Mouse (Mus musculus) monocyte, adult 2 months (primary cell): ENCODE data around the gene Fpr2.
"Not testable (repeated sequence)": the region's sequence is repeated elsewhere in the genome, so short reads cannot be mapped to it uniquely, and the experiment has no call there.

Experiments
- DNase-seq, 2 experiments: peaks; one replicate each; pipeline ENCODE4 v3.0.0; 2022; ENCODE audit warnings: low spot score in 2 of 2, low read depth in 1 of 2

Fpr2 gene

GRCm38 (mm10) chr17:17887774-17888248, at the start of gene Fpr2, which contains the start of gene Fpr3:
Gene Fpr2 (plus strand): TSS chr17:17887824.
Gene Fpr3 (plus strand): TSS chr17:17887852.
- DNase-seq: no peak

- peak; percentile 83 to 84 for DNase-seq
These were observed 49.5 kb upstream of the Fpr2 start for GRCm38 (mm10) chr17:17837919-17838701.

DNA sequence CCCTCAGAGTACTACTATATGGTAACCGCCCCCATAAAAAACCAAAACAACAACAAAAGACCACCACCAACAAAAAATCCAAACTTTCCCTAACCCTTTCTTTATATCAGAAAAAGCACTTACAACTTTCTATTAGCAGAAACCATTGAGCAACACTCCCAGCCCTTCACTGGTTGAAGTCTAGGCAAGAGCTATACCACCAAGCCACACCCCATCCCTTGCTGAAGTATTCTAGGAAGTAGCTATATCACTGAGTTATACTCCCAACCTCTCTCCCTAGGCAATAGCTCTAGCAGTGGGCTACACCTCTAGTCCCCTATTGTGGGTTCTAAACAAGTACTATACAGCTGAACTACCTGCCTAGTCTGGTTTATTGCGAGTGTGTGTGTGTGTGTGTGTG, 48.3 kb upstream of the Fpr2 start:
- no peak for DNase-seq

DNA sequence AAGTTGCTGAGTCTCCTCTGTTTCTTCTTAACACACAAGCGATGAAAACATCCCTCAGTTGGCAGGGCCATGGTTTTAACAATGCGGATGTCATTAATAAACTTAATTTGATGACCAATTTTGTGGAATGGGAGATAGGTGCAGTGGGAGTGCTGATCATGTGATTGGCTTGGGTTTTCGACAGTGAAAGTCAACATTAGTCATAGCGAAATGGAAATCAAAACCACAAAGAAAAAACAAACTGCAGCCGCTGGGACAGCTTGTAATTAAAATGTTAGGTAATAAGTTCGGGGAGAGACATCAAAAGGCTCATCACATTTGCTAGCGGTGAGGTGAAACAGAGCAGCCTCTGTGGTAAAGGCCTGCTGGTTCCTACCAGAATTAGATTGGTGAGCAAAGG, 46.8 kb upstream of the Fpr2 start:
- DNase-seq: no peak

GRCm38 (mm10) chr17:17843534-17844261, 43.9 kb upstream of the Fpr2 start:
- no peak for DNase-seq

GRCm38 (mm10) chr17:17844606-17845005, 43.0 kb upstream of the Fpr2 start:
- DNase-seq: not testable (repeated sequence)

DNA sequence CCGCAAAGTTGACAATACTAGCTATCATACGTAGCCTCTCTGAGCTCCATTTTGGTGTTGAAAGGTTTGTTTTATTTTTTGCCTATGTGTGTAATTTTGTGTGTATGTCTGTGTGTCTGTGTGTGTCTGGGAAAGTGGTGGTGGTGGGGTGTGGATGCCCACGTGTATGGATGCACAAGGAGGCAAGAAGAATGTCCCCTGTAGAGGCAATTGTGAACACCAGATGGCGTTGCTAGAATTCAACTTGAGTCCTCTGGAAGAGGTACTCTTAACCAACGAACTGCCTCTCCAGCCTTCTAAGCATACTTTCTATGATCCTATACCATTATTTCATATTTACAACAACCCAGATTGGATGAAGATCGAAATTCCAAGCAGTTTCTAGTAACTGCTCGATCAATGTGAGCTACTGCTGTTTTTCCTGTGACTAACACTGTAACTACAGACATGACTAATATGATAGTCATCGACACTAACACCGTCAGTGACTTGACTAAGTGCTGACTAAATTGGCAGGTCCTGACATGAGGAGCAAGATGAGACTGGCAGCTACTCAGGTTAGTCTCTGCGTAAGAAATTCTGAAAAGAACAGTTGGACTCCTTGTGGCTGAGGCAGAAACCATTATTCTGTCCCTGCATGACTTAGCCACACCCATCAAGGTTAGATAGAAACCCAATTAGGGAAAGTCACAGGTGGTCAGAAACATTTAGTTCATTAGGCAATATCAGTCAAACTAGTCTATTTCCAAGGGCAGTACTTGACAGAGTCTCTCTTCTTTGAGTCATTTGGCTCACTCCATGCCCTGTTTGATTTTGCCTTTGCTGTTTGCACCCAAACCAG, 42.2 kb upstream of the Fpr2 start:
- DNase-seq: no peak

- no peak for DNase-seq
These were observed 38.6 kb upstream of the Fpr2 start for GRCm38 (mm10) chr17:17848988-17849387.

- DNase-seq: no peak
These were observed 37.5 kb upstream of the Fpr2 start for GRCm38 (mm10) chr17:17849906-17850712.

DNA sequence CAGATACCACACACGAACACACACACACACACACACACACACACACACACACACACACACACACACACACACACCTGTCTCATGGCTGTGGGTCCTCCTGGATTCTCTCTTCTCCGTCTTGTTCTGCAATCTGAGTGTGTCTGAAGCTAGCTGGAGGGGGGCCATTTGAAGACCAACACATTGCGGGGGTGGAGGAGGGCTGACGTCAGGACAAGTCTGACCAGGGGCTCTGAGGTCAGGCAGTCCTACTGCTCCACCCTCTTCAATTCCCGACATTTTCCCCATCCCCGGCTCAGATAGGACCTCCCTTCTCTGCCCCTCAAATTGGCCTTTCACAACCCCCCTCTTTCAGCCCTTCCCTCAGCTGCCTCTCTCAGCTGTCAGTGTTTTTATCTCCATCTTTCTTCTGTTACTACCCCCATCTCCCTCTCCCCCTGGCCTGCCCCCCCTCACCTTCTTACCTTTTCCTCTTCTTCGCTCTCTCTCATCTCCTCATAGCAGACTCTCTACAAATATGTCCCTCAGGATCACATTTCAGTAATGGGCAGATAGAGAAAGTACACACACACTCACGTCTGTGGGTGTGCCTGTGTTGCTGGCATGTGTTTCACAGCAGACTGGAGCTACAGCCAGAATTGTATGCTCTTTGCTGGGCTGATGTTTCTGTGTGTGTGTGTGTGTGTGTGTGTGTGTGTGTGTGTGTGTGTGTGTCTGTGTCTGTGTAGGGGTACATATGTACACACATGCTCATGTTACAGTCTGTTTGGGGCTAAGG, 32.4 kb upstream of the Fpr2 start, which contains the start of gene Has1:
Gene Has1 (minus strand): TSS at position 142 of the 775 bp plus-strand sequence.
- no peak for DNase-seq

GRCm38 (mm10) chr17:17856612-17857011, 31.0 kb upstream of the Fpr2 start:
- no peak for DNase-seq

- no peak for DNase-seq
These were observed 30.2 kb upstream of the Fpr2 start for GRCm38 (mm10) chr17:17857446-17857845.

- DNase-seq: no peak
These were observed 27.5 kb upstream of the Fpr2 start for GRCm38 (mm10) chr17:17860110-17860509.

GRCm38 (mm10) chr17:17862360-17862759, 25.3 kb upstream of the Fpr2 start:
- no peak for DNase-seq

DNA sequence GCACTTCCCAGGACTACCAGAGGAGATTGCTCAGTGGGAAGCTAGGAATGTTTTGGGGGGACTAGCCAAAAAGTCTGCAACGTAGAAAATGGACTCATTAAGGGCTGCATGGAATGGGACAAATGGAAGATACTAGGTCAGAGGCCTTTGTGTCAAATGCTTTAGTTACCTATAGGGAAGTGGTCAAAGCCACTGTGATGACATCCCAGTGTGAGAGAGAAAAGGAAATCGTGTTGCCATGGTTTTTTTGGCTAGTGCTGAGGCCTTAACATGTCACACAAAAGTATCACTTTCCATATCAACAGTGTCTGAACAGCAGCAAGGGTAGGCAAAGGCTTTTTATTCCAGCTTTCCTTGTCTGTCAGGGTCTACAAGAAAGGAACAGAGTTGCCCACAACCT, 22.5 kb upstream of the Fpr2 start:
- peak; percentile 26 to 41 for DNase-seq

DNA sequence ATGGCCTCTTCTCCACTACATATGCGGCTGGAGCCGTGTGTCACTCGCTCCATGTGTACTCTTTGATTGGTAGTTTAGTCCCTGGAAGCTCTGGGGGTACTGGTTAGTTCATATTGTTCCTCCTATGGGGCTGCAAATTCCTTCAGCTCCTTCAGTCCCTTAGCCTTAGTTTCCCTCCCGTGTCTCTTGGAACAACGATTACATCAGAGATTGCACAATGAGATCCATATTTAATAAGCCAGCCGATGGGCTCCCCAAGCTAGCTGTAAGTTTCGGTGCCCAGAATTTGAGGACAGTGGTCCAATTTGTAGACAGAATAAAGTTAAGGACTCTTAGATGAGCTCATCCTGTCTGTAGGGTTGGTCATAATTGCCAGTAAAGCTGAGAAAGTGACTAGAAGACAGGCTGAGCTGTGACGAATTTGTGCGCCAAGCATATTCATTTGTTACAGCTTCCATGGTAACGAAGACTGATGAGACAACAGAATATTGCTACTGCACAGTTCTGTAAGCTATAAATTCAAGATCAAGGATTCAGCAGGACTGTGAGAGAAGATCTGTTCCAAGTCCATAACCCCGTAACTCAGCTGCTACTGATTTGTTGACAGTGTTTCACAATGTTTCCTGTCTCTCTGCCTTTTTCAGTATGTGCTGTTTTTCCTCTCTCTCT, 20.7 kb upstream of the Fpr2 start:
- DNase-seq: peak in 1 of 2 experiments; percentile 22

DNA sequence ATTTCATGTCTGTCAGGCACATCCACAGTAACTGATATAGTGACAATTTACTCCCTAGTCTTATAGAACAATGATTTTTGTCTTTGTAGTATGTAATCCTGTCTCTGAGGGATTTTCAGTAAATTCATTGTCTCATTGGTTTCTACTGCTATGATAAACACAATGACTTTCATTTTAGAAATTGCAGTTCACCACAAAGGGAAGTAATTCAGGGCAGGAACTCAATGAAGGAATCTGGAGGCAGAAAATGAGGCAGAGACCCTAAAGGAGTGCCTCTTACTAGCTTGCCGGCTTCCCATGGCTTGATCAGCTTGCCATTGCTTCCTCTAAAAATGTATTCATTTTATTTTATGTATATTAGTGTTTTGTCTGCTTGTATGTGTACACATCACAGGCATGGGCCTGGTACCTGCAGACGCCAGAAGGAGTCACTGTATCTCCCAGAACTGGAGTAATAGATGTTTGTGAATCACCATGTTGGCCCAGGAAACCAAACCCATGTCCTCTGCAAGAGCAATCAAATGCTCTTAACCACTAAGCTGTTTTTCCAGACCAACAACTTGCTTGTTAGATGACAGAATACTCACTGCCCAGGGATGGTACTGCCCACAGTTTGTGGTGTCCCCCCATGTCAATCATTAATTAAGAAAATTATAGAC, 16.6 kb upstream of the Fpr2 start:
- DNase-seq: no peak

GRCm38 (mm10) chr17:17871697-17872096, 15.9 kb upstream of the Fpr2 start:
- DNase-seq: no peak

- no peak for DNase-seq
These were observed 8.3 kb upstream of the Fpr2 start for GRCm38 (mm10) chr17:17879347-17879746.
